Mouse (Mus musculus) embryo, embryonic 10.5 days (tissue): ENCODE data around the gene Chrna4.

Experiments used
- DNase-seq: peaks from one replicate; pipeline ENCODE4 v3.0.0-alpha.2; 2015; ENCODE audit warnings: low spot score

Gene Chrna4

GRCm38 (mm10) chr2:181043437-181043836, at the start of gene Chrna4:
TSS of gene Chrna4 (minus strand) at chr2:181043546.
- DNase-seq = peak; percentile 27

GRCm38 (mm10) chr2:181090123-181090522, 46.8 kb upstream of the Chrna4 start:
- DNase-seq = no peak

GRCm38 (mm10) chr2:181084997-181085396, 41.7 kb upstream of the Chrna4 start:
- no peak for DNase-seq

GRCm38 (mm10) chr2:181083945-181084344, 40.6 kb upstream of the Chrna4 start:
- no peak for DNase-seq

- DNase-seq = no peak
These were observed 37.5 kb upstream of the Chrna4 start for GRCm38 (mm10) chr2:181080886-181081285.

- DNase-seq = no peak
These were observed 36.2 kb upstream of the Chrna4 start for GRCm38 (mm10) chr2:181079518-181079917.

GRCm38 (mm10) chr2:181078908-181079307, 35.6 kb upstream of the Chrna4 start:
- no peak for DNase-seq

- DNase-seq = no peak
These were observed 32.2 kb upstream of the Chrna4 start for GRCm38 (mm10) chr2:181075501-181075900.

- DNase-seq = no peak
These were observed 29.0 kb upstream of the Chrna4 start for GRCm38 (mm10) chr2:181072403-181072714.

- peak; percentile 89 for DNase-seq
These were observed 28.5 kb upstream of the Chrna4 start for GRCm38 (mm10) chr2:181071706-181072402.

GRCm38 (mm10) chr2:181070136-181070535, 26.8 kb upstream of the Chrna4 start:
- DNase-seq = no peak

GRCm38 (mm10) chr2:181068499-181068898, 25.2 kb upstream of the Chrna4 start:
- DNase-seq = no peak

- DNase-seq = no peak
These were observed 22.5 kb upstream of the Chrna4 start for GRCm38 (mm10) chr2:181065827-181066226.

GRCm38 (mm10) chr2:181060127-181060526, 16.8 kb upstream of the Chrna4 start:
- DNase-seq = peak; percentile 88

GRCm38 (mm10) chr2:181058193-181058592, 14.8 kb upstream of the Chrna4 start:
- DNase-seq = peak; percentile 33

GRCm38 (mm10) chr2:181057341-181057740, 14.0 kb upstream of the Chrna4 start:
- peak; percentile 55 for DNase-seq

- no peak for DNase-seq
These were observed 8.8 kb upstream of the Chrna4 start for GRCm38 (mm10) chr2:181052171-181052570.

GRCm38 (mm10) chr2:181048986-181049385, 5.6 kb upstream of the Chrna4 start:
- DNase-seq = no peak

GRCm38 (mm10) chr2:181048252-181048945, 5.1 kb upstream of the Chrna4 start:
- no peak for DNase-seq

GRCm38 (mm10) chr2:181044001-181044400, 655 bp upstream of the Chrna4 start:
- DNase-seq = peak; percentile 71

- peak; percentile 28 for DNase-seq
These were observed 970 bp downstream of the Chrna4 start for GRCm38 (mm10) chr2:181042376-181042775.

- DNase-seq = no peak
These were observed 1.4 kb downstream of the Chrna4 start for GRCm38 (mm10) chr2:181041941-181042340.

GRCm38 (mm10) chr2:181039356-181039680, 4.0 kb downstream of the Chrna4 start:
- DNase-seq = no peak
